Mouse (Mus musculus) layer of hippocampus, adult 18-20 months (tissue): ENCODE results near the gene 4931406C07Rik. TPM values are rescaled to one million over a fixed set of nuclear protein-coding genes. Genes with fewer than 3 reads are reported as not detected.

Experiments
- DNase-seq, 2 experiments: peaks; one replicate each; pipeline ENCODE4 v3.0.0; 2022; ENCODE audit warnings: low spot score in 2 of 2
- microRNA-seq, 2 experiments: library from miRNA; unstranded; fragments of <30 nt; microRNA quantifications; one replicate each; pipeline ENCODE4 v1.2.0; 2021
- total RNA-seq, 2 experiments: library from RNA; stranded (reverse); gene quantifications; 2 replicates each; pipeline ENCODE4 v1.2.3; 2021

The 4931406C07Rik gene
- total RNA-seq, 2 experiments from 2014 or later: 16.7 to 18.2 TPM

DNA sequence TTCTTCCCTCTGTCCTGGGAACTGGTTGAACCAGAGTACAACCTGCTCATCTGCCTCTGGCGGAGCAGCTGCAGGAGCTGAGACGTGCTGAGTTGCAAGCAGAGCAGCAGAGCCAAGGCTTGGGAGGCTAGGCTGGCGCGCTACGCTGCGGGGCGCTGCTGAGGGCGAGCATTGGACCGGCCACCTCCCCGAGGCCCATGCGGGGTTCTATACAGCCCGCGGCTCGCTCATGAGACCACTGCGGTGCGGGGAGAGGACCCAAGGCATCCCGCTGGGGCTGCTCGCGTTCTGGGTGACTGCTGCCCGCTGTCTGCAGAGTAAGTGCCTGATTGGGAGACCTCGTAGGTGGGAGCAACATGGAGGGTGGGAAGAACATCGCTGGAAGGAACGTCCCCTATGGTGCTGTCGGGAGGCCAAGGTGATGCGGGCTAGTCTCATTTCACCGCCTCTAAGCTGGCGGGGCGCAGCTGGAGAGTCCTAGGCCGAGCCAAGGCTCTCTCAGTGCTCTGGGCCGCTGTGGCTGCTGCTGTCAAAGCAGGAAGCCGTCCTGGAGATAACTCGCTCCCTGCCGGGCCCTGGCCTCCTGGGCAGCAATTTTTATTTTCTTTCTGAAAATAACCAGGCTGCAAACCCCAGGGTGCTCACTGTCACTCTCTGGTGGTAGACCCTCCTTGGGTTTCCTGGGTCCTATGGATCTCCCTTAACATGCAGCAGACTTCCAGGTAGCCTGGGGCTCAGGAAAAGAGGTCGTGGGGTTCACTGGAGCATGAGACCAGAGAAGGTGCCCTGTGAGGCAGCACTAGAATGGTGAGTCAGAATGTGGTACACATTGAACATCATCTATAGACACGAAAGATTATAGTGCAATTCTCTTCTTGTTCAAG, 67.0 kb downstream of the 4931406C07Rik start, which contains the start of gene Vstm5:
TSS of gene Vstm5 (plus strand) at position 4 of the 884 bp plus-strand sequence.
- peak; percentile 22 to 39 for DNase-seq

DNA sequence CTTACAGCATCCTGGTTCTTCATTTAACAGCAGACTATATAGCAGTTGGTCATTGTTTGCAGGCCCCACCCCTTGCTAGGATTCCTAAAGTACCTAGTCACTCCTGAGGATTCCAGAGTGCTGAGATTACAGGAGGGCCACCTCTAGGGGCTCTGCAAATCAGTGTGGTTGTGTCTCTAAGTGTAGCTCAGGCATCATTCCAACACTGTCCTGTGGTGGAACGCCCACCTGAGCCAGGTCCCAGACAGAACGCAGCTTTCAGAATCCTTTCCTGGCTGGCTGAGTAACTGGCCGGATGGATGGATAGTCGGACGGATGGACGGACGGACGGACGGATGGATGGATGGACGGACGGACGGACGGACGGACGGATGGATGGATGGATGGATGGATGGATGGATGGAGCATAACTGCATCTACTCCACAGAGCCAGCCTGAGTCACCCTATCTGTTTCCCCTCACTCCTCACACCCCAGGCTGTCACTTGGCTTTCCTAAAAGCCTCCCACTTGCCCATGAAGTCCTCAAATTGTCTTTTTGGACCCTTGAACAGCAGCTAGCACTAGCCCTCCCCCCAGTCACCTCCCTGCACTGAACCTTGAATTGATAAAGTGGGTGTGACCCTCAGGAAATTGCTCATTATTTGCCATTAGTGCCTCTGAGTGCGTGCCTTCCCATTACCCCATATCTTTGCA, 67.8 kb downstream of the 4931406C07Rik start:
- DNase-seq: no peak

DNA sequence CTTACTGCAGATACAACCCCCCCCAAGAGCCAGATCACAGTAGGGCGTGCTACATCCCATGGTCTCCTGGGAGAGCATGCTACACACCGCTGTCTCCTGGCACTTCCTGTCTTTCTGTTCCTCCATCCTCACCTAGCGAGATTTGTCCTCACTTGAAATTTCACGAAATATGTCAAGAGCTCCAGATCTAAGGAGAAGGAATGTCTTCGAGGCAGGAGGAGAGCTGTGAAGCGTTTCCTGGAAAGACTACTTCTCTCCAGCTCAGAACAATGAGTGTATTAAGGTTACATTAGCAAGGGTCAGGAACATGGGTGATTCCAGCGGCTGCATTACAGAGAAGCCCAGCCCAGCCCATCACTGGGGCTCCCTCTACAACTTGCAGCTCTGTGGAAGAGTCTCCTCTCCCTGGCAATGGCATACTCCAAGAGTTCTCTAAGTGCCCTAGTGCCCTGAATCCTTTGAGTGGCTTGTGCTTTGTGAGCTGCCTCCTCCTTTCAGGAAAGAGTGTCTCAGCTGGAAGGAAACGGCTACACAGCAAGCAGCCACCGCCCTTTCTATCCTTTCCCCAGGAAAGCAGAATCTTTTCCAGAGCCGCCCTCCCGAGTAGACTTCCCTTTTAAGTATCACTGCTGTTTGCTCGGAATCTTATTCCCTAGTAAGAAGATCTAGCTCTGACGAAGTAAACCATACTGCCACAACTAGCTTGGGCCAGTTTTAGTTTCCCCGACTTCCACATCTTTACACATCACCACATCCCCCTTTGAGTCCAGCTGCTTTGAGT, 68.5 kb downstream of the 4931406C07Rik start:
- no peak for DNase-seq

DNA sequence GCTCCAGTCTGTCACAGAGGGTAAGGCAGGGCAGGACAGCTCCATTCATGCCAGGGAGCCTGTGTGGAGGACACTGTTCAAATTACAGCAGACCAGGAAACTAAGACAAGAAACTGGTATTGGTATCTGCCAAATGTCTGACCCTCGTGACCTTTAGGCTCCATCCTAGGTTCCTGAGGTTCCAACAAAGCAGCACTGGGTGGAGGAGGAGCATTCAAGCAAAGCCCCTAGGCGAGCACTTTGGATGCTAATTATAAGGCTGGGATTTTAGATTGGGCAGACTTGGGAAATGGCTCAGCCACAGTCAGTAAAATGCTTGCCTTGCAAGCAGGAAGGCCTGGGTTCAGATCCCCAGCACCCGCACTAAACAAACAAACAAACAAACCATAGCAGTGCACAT, 70.3 kb downstream of the 4931406C07Rik start:
- no peak for DNase-seq

DNA sequence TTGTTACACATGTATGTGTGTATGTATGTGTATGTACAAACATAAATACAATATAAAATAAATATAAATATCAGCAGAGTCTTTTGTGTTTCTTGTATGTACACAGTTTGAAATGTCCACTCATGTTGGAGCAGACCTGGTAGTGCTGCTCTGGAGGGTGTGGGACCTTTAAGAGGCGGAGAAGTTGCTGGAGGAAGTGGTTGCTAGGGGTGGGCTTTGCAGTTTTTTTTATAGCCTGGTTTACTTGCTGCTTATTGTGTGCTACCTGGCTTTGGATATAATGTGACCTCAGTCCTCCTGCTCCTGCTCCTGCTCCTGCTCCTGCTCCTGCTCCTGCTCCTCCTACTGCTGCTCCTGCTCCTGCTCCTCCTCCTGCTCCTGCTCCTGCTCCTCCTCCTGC, 72.6 kb downstream of the 4931406C07Rik start:
- DNase-seq: no peak

Small RNA genes within 50 kb of the gene (microRNA-seq; reads per million reads assigned to microRNA genes)
- gene Gm49349: 0 reads per million in 2 experiments
- gene mmu-mir-7650: 0 reads per million in 2 experiments

Other genes with a start within 250 kb of the 4931406C07Rik start
- not detected for gene Hephl1, start 194.3 kb downstream of the 4931406C07Rik start, total RNA-seq
- gene Vstm5, start 67.4 kb downstream of the 4931406C07Rik start, total RNA-seq: 1 to 10 TPM; 6.4 TPM
- gene Med17, start 26.5 kb downstream of the 4931406C07Rik start, total RNA-seq: 10 to 100 TPM; 35.7 to 40.0 TPM
- 10 to 100 TPM; 30.6 to 32.9 TPM for gene Taf1d, start 234 bp downstream of the 4931406C07Rik start, total RNA-seq
- 10 to 100 TPM; 18.5 to 21.1 TPM for gene Cep295, start 51.3 kb upstream of the 4931406C07Rik start, total RNA-seq
- 1 to 10 TPM; 6.4 to 7.5 TPM for gene Smco4, start 187.0 kb upstream of the 4931406C07Rik start, total RNA-seq